In genomic region chr19:34582696-34583095, GRCm38 (mm10) we compare ENCODE assay signal across 5 mouse cellular contexts. TPM values are rescaled to one million over a fixed set of nuclear protein-coding genes. Genes with fewer than 3 reads are reported as not detected.
"Had no signal": no experiment of that assay in that cellular context is flagged by ENCODE, and none has a peak within 500 bp of the region (broad histone marks: within the 10 kb centered on the region; RNA-seq: fewer than 3 reads in every experiment).

No protein-coding gene starts in this region.

RNA-seq across cellular contexts. Expression of gene Ifit1bl1, which starts 19.1 kb away (rescaled TPM):
- polyA plus RNA-seq: midbrain, embryonic 10.5 days; stomach, embryonic 14.5 days; testis, adult 2 months had no signal

RNA-seq across cellular contexts. Expression of gene Ifit3b, which starts 25.1 kb away (rescaled TPM):
- total RNA-seq: megakaryocyte progenitor cell, adult 5-6 weeks had no signal
- polyA plus RNA-seq: liver, embryonic 12.5 days; midbrain, embryonic 10.5 days; stomach, embryonic 14.5 days had no signal
